Mouse (Mus musculus) heart, postnatal 0 days (tissue): ENCODE measurements around the gene Actr5. TPM values are rescaled to one million over a fixed set of nuclear protein-coding genes. Genes with fewer than 3 reads are reported as not detected.

Source experiments
- ATAC-seq: fragments of 200-750 bp; cut with Nextera tagmentation; 2 replicates; pipeline ENCODE4 v1.8.0; 2017; ENCODE audit warnings: low read depth, moderate number of reproducible peaks, moderate library complexity; ENCODE audit not compliant: insufficient read depth
- DNase-seq: peaks from one replicate; pipeline ENCODE4 v3.0.0-alpha.2; 2016; ENCODE audit warnings: low spot score
- H3K27ac ChIP-seq: fragments of 300-500 bp; sonication (generic); 2 replicates; pipeline ENCODE4 v1.5.1; 2014; ENCODE audit warnings: low read depth, mild to moderate bottlenecking
- H3K27me3 ChIP-seq: fragments of 300-500 bp; sonication (generic); 2 replicates; pipeline ENCODE4 v1.6.1; 2014; ENCODE audit warnings: low read length, mixed read lengths; ENCODE audit not compliant: control insufficient read depth, insufficient read depth
- H3K36me3 ChIP-seq: fragments of 300-500 bp; sonication (generic); replicated peaks from 2 replicates; pipeline ENCODE4 v1.6.1; 2014; ENCODE audit warnings: low read length, mixed read lengths; ENCODE audit not compliant: control insufficient read depth, insufficient read depth
- H3K4me1 ChIP-seq: fragments of 300-500 bp; sonication (generic); 2 replicates; pipeline ENCODE4 v1.6.1; 2014; ENCODE audit warnings: antibody characterized with exemption; ENCODE audit not compliant: control insufficient read depth, insufficient read depth
- H3K4me2 ChIP-seq: fragments of 300-500 bp; sonication (generic); 2 replicates; pipeline ENCODE4 v1.6.1; 2014; ENCODE audit warnings: low read depth, mild to moderate bottlenecking, low read length, moderate library complexity
- H3K4me3 ChIP-seq: fragments of 300-500 bp; sonication (generic); 2 replicates; pipeline ENCODE4 v1.5.1; 2014; ENCODE audit warnings: low read depth, low read length
- H3K9ac ChIP-seq: fragments of 300-500 bp; sonication (generic); replicated peaks from 2 replicates; pipeline ENCODE4 v1.6.1; 2014; ENCODE audit warnings: low read depth, low read length, mixed read lengths
- H3K9me3 ChIP-seq: fragments of 300-500 bp; sonication (generic); replicated peaks from 2 replicates; pipeline ENCODE4 v1.6.1; 2016; ENCODE audit warnings: low read length; ENCODE audit not compliant: control insufficient read depth
- CTCF ChIP-seq: IDR thresholded peaks from 2 replicates; pipeline ENCODE4 v1.5.1; 2016; ENCODE audit warnings: antibody characterized with exemption, control low read depth, low read depth
- EP300 ChIP-seq: IDR thresholded peaks from 2 replicates; pipeline ENCODE4 v1.6.1; 2016; ENCODE audit warnings: antibody characterized with exemption, low read depth
- WGBS: fragments of 180-500 bp; shearing (Covaris S2); extraction: QIAGEN DNeasy Blood & Tissue Kit; methylation state at CpG from one replicate; pipeline ENCODE4 v1.1.7; 2014; 5-methylcytosine and 5-hydroxymethylcytosine counted together
- polyA plus RNA-seq: library from polyadenylated mRNA; unstranded; fragments of >200 nt; fragmentation: Nextera tagmentation; extraction: Ambion mirVana; gene quantifications from 2 replicates; pipeline ENCODE4 v1.2.1, GENCODE M21; 2015
- total RNA-seq: library from RNA; depleted of rRNA; stranded (reverse); fragments of >200 nt; gene quantifications from 2 replicates; pipeline ENCODE4 v1.2.3, GENCODE M21; 2014; ENCODE audit warnings: low replicate concordance

The Actr5 gene
- total and polyA plus RNA-seq, 2 experiments from 2014 or later = 3.8 to 10.8 TPM

DNA sequence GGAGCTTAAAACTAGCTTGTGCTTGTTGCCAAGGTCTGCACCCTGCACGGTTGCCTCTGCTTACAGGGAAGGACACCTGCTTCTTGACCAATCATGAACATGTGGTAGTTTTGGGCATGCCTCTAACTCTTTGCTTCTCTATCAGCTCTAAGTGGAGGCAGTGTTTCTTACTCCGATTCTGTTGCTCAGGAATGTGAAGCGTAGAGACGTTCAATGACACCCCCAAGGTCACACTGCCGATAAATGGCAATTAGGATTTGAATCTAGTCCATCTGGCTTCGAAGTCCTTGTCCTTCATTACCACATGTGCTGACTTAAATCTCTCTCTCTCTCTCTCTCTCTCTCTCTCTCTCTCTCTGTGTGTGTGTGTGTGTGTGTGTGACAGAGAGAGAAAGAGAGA is 49.4 kb downstream of the Actr5 start:
- H3K27ac ChIP-seq = no peak overlapping the region
- peaks cover 14% of the 10 kb centered on the region for H3K4me1 ChIP-seq
- no peaks in the 10 kb centered on the region for H3K9me3 ChIP-seq
- ATAC-seq (no peak), DNase-seq (no peak)
- H3K36me3 ChIP-seq = no peaks in the 10 kb centered on the region
- peaks cover under 1% of the 10 kb centered on the region for H3K27me3 ChIP-seq
- 32% methylated on average over 6 of the region's 6 CpGs for WGBS
- no peak overlapping the region for H3K4me2 ChIP-seq
- TF ChIP-seq CTCF (no peak), EP300 (no peak)
- no peak overlapping the region for H3K4me3 ChIP-seq
- H3K9ac ChIP-seq = no peak overlapping the region

DNA sequence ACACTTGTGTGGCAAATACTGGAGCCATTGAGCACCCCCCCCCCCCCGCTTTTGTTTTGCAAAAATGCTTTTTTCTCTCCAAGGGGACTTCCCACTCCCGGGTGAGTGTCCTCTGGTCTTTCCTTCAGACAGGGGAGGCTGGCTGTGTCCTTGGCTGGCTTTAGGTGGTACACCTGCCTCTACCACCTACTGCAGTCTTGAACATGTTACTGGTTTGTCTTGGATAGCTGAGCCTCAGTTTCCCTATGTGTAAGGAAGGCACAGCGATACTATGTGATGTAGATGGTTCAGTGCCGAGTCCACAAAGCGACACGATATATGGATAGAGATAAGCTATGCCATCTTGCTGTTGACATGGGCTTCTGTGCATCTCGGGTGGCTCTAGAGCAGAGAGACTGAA is 50.1 kb downstream of the Actr5 start:
- no peak overlapping the region for H3K4me3 ChIP-seq
- H3K9ac ChIP-seq = no peak overlapping the region
- DNase-seq (no peak), ATAC-seq (no peak)
- TF ChIP-seq CTCF (no peak), EP300 (no peak)
- no peaks in the 10 kb centered on the region for H3K9me3 ChIP-seq
- H3K27ac ChIP-seq = no peak overlapping the region
- H3K36me3 ChIP-seq = no peaks in the 10 kb centered on the region
- H3K4me2 ChIP-seq = no peak overlapping the region
- WGBS = 74% methylated on average over 7 of the region's 7 CpGs
- no peaks in the 10 kb centered on the region; the same call in 1 of the 2 replicates for H3K27me3 ChIP-seq
- peaks cover 14% of the 10 kb centered on the region for H3K4me1 ChIP-seq

DNA sequence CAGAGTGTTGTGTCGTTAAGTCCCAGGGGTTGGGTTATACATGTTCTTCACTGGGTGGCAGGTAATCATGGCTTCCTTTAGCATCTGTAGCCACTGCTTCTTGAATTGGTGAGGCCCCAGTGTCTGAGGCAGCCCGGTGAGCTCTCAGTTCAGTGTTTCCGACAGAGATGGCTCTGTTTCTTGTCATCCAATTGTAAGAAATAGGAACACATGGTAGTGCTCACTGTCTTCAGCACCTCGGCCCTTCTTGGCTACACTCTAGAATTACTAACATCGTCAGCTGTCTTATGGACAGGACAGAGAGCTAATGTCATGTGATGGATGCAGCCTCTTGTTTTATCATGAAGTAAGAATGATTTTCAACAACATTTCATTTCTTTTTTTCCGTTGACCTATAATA is 50.5 kb downstream of the Actr5 start:
- WGBS = 40% methylated on average over 6 of the region's 6 CpGs
- no peak overlapping the region for H3K9ac ChIP-seq
- DNase-seq = no peak
- TF ChIP-seq EP300 (no peak), CTCF (no peak)
- no peak overlapping the region for H3K4me2 ChIP-seq
- peaks cover 14% of the 10 kb centered on the region for H3K4me1 ChIP-seq
- no peak overlapping the region for H3K27ac ChIP-seq
- no peaks in the 10 kb centered on the region for H3K36me3 ChIP-seq
- no peak overlapping the region for H3K4me3 ChIP-seq
- no peaks in the 10 kb centered on the region for H3K9me3 ChIP-seq
- ATAC-seq = no peak
- no peaks in the 10 kb centered on the region; the same call in 1 of the 2 replicates for H3K27me3 ChIP-seq

DNA sequence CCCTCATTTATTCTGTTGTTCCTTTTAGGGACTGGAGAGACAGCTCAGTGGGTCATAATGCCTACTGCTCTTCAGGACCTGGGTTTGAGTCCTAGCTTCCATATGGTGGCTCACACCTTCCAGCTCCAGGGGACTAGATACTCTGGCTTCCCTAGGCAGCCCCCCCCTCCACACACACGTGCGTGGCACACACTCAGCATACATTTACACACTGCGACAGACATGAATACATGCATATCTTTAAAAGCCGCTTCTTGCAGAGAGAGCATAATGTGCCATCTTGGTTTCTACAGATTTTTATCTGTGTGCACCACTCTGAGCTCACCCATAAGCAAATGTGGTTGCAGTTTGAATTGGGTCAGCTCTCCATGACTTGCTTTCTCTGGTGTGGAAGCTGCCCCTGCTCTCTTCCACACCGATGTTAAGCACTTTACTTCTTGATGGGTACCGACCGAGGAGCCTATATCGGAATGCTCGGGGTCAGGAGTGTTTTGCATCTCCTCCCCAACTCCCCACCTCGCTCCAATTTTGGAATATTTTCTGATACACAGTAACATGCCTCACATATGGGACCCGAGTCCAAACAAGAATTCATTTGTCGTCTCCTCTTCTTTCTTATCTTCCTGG is 51.3 kb downstream of the Actr5 start:
- no peak for DNase-seq
- Histone ChIP-seq H3K4me1 (peaks cover 14% of the 10 kb centered on the region), H3K9ac (no peak overlapping the region), H3K27ac (no peak overlapping the region), H3K36me3 (no peaks in the 10 kb centered on the region), H3K4me3 (no peak overlapping the region), H3K27me3 (no peaks in the 10 kb centered on the region), H3K9me3 (no peaks in the 10 kb centered on the region), H3K4me2 (no peak overlapping the region)
- TF ChIP-seq CTCF (no peak), EP300 (no peak)
- ATAC-seq = no peak
- 71% methylated on average over 12 of the region's 12 CpGs for WGBS

DNA sequence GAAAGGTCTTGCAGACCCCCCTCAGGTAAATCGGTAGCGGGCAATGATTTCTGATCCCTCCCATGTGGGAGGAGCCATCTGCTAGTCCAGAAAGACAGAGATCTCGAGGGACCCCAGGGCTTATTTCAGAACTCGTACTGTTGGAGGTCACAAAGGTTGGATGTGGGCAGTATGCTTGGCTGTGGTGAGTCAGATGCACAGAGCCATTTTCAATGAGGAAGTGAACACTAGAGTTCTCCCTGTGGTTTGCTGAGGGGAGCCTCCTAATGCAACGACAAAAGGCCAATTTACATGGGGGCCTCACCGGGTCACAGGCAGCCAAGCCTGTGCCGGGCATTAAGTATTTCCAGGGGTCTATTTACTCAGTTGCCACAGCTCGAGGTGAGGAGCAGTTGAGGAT is 53.3 kb downstream of the Actr5 start:
- WGBS = 71% methylated on average over 8 of the region's 8 CpGs
- peaks cover 12% of the 10 kb centered on the region for H3K4me1 ChIP-seq
- TF ChIP-seq EP300 (no peak), CTCF (no peak)
- ATAC-seq = no peak
- H3K27ac ChIP-seq = no peak overlapping the region
- DNase-seq = no peak
- H3K4me2 ChIP-seq = no peak overlapping the region
- no peaks in the 10 kb centered on the region for H3K9me3 ChIP-seq
- H3K9ac ChIP-seq = no peak overlapping the region
- H3K27me3 ChIP-seq = no peaks in the 10 kb centered on the region
- H3K36me3 ChIP-seq = no peaks in the 10 kb centered on the region
- no peak overlapping the region for H3K4me3 ChIP-seq

DNA sequence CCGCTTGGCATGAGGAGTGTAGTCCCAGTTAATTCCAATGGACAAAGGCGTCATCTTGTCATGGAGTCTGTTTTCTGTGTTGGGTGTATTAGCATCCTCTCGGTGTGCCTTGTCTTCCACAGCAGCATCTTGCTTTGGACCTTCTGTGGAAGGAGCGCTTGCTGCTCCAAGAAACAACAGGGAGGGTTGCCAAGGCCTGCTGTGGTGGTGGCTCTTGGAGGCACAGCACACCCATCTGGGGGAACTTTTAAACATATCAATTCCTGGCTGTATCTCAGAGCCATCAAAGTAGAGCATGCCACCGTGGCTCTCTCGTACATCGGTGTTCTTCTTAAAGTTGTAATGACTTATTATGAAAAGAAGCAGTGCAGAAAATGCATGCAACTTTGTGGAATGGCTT is 54.4 kb downstream of the Actr5 start:
- TF ChIP-seq CTCF (no peak), EP300 (no peak)
- Histone ChIP-seq H3K4me2 (no peak overlapping the region), H3K9ac (no peak overlapping the region), H3K9me3 (no peaks in the 10 kb centered on the region), H3K36me3 (no peaks in the 10 kb centered on the region), H3K27me3 (no peaks in the 10 kb centered on the region), H3K4me1 (peaks cover 4% of the 10 kb centered on the region; the same call in 1 of the 2 replicates), H3K27ac (no peak overlapping the region), H3K4me3 (no peak overlapping the region)
- 95% methylated on average over 7 of the region's 7 CpGs for WGBS
- no peak for ATAC-seq
- no peak for DNase-seq
